Mouse (Mus musculus): ENCODE measurements at regions not wholly inside any gene's neighbourhood (a gene's known extent, or its start where the extent isn't known, plus 50 kb on each side); places are given as distances from the start of the nearest gene placed in this dataset.

DNA sequence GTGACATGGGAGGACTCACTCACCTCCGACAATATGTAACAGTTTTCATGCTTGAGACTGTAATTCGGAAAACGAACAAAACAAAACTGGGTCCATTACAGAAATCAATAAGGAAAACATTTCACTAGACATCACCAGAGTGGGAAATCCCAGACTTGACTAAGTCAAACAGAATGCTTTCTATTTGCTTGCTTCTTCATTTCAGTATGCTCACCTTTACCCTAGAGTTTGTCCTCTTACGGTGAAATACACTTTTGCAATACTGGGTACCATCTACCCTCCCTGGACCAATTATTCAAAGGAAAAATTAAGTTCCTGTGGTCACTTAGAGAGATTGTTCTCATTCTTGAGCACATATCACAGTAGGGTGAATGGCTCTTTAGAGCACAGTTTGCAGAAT, 613.4 kb upstream of the 4930412O13Rik start:
- no peaks in the 10 kb centered on the region for H3K4me1 ChIP-seq (replicated peaks)
- no peak overlapping the region for H3K27ac ChIP-seq
- no peaks in the 10 kb centered on the region for H3K27me3 ChIP-seq
- H3K9me3 ChIP-seq: no peaks in the 10 kb centered on the region
- H3K9ac ChIP-seq (replicated peaks): no peak overlapping the region
- H3K4me3 ChIP-seq (replicated peaks): no peak overlapping the region
- no peaks in the 10 kb centered on the region for H3K36me3 ChIP-seq
- 96% methylated on average over 4 of the region's 4 CpGs for WGBS
- no peak overlapping the region for H3K4me2 ChIP-seq
- ATAC-seq (ENCODE audit: insufficient number of reproducible peaks, insufficient read depth, low FRiP score, low TSS enrichment, low read depth): no peak

DNA sequence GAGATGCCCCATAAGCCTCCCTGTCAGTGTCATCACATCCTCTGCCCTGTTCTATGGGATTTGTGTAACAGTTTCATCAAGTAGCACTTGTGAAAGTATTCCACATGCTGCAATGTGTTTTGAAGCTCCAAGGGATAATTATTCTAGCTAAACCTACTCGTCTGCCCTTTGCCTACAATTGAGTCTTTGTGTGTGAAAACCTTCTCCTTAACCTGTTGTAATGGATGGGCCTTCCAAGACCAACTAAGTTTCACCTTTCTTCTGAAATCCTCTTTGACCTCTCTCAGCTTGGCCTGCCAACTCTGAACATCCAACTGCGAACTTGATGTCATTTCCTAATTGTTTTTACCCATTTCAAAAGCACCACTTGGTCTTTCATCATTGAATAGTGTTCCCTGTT, 597.6 kb upstream of the 4930412O13Rik start:
- H3K27me3 ChIP-seq: no peaks in the 10 kb centered on the region

DNA sequence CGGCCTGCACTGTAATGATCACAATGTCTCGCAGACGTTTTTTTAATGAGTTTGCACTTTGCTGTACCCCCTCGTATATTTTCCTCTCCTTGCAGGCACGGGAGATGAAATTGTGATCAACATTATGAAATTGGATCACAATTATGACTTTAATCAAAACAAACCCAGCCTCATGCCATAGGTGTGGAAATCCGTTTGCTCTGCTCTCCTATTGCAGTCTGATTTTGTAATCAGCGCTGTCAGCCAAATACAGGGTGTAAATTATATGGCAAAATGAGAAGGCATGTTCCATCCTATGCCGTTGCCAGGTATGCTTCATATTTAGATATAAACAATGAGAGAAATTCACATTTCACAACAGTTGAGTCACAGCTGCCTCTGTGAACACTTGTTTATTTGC, 595.3 kb upstream of the 4930412O13Rik start:
- no peaks in the 10 kb centered on the region for H3K4me1 ChIP-seq (replicated peaks)
- H3K9ac ChIP-seq (replicated peaks): no peak overlapping the region
- H3K9me3 ChIP-seq: no peaks in the 10 kb centered on the region
- WGBS: 59% methylated on average over 8 of the region's 8 CpGs
- H3K27ac ChIP-seq: no peak overlapping the region
- no peaks in the 10 kb centered on the region for H3K36me3 ChIP-seq
- H3K27me3 ChIP-seq: no peaks in the 10 kb centered on the region
- ATAC-seq (ENCODE audit: insufficient number of reproducible peaks, insufficient read depth, low FRiP score, low TSS enrichment, low read depth): no peak
- H3K4me2 ChIP-seq: no peak overlapping the region
- no peak overlapping the region for H3K4me3 ChIP-seq (replicated peaks)

More for the DNA sequence above, 597.6 kb upstream of the 4930412O13Rik start:
- H3K4me1 ChIP-seq (replicated peaks): no peaks in the 10 kb centered on the region
- WGBS: 80% methylated on average over 2 of the region's 2 CpGs
- no peak overlapping the region for H3K4me3 ChIP-seq (replicated peaks)
- no peak overlapping the region for H3K27ac ChIP-seq
- H3K4me2 ChIP-seq: no peak overlapping the region
- no peaks in the 10 kb centered on the region for H3K36me3 ChIP-seq
- no peak overlapping the region for H3K9ac ChIP-seq (replicated peaks)
- no peaks in the 10 kb centered on the region for H3K9me3 ChIP-seq
- ATAC-seq (ENCODE audit: insufficient number of reproducible peaks, insufficient read depth, low FRiP score, low TSS enrichment, low read depth): no peak

DNA sequence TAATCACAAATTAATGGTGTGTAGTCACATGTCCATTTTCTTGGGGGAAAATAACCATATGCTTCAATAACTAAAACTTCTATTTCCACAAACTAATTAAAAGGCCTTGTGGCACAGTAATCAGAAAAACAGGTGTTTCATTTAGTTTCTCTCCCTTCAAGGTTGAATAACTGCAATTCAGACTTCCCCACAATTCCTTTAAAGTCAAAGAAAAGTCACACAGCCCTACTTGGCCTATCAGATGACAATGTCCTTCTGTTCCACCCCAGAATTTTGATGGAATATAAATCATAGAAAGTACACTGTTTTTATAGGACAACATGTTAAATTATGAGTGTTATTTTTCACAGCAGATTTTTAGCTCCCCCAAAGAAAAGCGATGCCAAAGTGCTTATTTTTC, 594.0 kb upstream of the 4930412O13Rik start:
- no peaks in the 10 kb centered on the region for H3K4me1 ChIP-seq (replicated peaks)
- no peaks in the 10 kb centered on the region for H3K27me3 ChIP-seq
- no peaks in the 10 kb centered on the region for H3K36me3 ChIP-seq
- WGBS: 87% methylated on average over 1 of the region's 1 CpGs
- no peak overlapping the region for H3K4me2 ChIP-seq
- no peak overlapping the region for H3K27ac ChIP-seq
- ATAC-seq (ENCODE audit: insufficient number of reproducible peaks, insufficient read depth, low FRiP score, low TSS enrichment, low read depth): no peak
- no peak overlapping the region for H3K9ac ChIP-seq (replicated peaks)
- no peaks in the 10 kb centered on the region for H3K9me3 ChIP-seq
- H3K4me3 ChIP-seq (replicated peaks): no peak overlapping the region

DNA sequence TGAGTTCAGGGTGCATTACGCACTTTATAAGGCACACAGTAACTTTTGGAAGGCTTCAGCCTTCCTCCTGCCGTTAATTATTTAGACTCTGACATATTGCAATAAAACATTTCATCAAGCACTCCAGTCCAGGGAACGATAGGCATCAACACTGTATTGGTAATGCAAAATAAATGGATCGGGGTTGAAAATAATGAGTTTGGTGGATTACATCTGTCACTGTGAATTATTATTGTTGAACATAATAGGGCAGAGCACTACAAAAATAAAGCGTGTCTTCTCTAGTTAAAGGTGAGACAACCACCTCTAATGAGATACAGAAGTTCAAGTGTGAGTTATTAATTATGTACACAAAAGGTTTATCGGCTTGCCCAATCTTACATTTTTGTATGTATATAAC, 593.4 kb upstream of the 4930412O13Rik start:
- Histone ChIP-seq H3K4me3 (replicated peaks) (no peak overlapping the region), H3K4me1 (replicated peaks) (no peaks in the 10 kb centered on the region), H3K27ac (no peak overlapping the region), H3K9me3 (no peaks in the 10 kb centered on the region), H3K9ac (replicated peaks) (no peak overlapping the region), H3K4me2 (no peak overlapping the region), H3K27me3 (no peaks in the 10 kb centered on the region), H3K36me3 (no peaks in the 10 kb centered on the region)
- no peak for ATAC-seq (ENCODE audit: insufficient number of reproducible peaks, insufficient read depth, low FRiP score, low TSS enrichment, low read depth)
- 59% methylated on average over 6 of the region's 6 CpGs for WGBS

DNA sequence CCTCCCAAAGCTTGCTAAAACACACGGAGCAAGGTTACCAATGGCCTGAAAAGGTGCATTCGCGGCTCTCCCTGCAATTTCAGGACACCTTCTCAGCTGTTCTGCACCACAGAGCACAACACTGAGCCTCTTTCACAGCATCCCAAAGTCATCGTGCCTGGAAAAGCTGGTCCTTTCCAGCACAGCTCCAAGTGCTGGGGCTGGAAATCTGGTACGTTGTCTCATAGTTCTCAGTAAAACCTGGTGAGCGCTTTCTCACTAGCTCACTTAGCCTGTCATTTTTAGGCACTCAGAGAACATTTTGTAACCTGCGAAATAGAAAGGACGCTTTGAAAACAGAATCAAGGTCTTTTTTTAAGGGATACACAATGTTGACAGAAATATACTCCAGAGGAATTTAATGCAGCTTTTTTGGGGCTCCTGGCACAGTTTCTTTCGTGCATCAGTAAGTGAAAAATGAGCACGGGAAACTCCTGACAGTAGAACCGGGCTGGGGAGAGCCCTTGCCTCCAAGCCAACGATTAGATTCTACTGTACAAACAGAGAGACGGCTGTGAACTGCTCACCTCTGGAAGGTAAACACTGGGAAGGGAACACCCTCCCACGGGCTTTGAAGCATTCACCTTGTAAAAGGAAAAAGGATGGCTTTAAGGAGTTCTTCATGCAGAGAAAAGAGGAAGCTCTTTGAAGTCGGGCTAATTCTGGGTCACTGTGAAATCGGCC, 549.3 kb upstream of the 4930412O13Rik start:
- no peak for ATAC-seq (ENCODE audit: insufficient number of reproducible peaks, insufficient read depth, low FRiP score, low TSS enrichment, low read depth)

DNA sequence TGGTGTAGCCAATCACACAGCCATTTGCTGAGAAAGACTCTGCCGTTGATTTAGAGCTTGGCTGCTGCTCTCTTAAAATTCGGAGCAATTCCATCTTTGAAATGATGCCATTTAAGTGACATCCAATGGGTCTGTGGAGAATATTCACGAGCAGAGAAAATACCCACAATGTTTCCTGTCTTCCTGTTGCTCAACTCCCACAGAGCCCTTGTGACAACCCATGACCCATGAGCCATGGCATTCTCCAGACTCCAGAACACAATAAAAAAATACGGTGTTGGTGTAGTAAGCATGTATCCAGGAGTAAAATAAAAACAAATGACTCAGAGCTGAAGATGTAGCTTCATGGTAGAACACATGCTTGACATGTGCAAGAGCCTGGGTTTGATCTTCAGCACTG, 532.1 kb upstream of the 4930412O13Rik start:
- Histone ChIP-seq H3K4me3 (replicated peaks) (no peak overlapping the region), H3K27me3 (no peaks in the 10 kb centered on the region), H3K9me3 (no peaks in the 10 kb centered on the region), H3K36me3 (no peaks in the 10 kb centered on the region), H3K27ac (no peak overlapping the region), H3K9ac (replicated peaks) (no peak overlapping the region), H3K4me1 (replicated peaks) (peaks cover 12% of the 10 kb centered on the region), H3K4me2 (no peak overlapping the region)
- no peak for ATAC-seq (ENCODE audit: insufficient number of reproducible peaks, insufficient read depth, low FRiP score, low TSS enrichment, low read depth)
- 65% methylated on average over 4 of the region's 4 CpGs for WGBS

More for the DNA sequence above, 549.3 kb upstream of the 4930412O13Rik start:
- H3K4me1 ChIP-seq (replicated peaks): no peaks in the 10 kb centered on the region
- H3K4me3 ChIP-seq (replicated peaks): no peak overlapping the region
- H3K27ac ChIP-seq: no peak overlapping the region
- H3K36me3 ChIP-seq: no peaks in the 10 kb centered on the region
- H3K27me3 ChIP-seq: no peaks in the 10 kb centered on the region
- no peak overlapping the region for H3K4me2 ChIP-seq
- H3K9ac ChIP-seq (replicated peaks): no peak overlapping the region
- no peaks in the 10 kb centered on the region for H3K9me3 ChIP-seq
- 58% methylated on average over 16 of the region's 16 CpGs for WGBS

DNA sequence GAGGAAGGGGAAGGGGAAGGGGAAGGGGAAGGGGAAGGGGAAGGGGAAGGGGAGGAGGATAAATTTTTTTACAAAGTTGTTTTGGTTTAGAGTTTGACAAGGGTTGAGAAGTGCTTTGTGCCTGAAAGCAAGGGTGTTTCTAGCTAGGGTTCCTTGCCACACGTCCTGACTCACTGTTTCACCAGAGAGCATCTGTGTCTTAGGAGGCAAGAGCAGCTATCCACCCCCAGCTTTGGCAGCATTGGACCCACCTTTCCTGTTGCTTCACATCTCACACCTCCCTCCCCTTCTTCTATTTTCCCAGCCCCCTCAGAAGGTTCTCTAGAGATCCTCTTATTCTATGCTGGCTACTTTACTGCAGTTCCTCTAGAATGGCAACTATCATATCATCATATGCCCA, 531.1 kb upstream of the 4930412O13Rik start:
- H3K27me3 ChIP-seq: no peaks in the 10 kb centered on the region
- no peak overlapping the region for H3K4me3 ChIP-seq (replicated peaks)
- ATAC-seq (ENCODE audit: insufficient number of reproducible peaks, insufficient read depth, low FRiP score, low TSS enrichment, low read depth): no peak
- H3K9me3 ChIP-seq: no peaks in the 10 kb centered on the region
- no peaks in the 10 kb centered on the region for H3K36me3 ChIP-seq
- no peak overlapping the region for H3K9ac ChIP-seq (replicated peaks)
- peaks cover 12% of the 10 kb centered on the region for H3K4me1 ChIP-seq (replicated peaks)
- no peak overlapping the region for H3K27ac ChIP-seq
- WGBS: 25% methylated on average over 1 of the region's 1 CpGs
- H3K4me2 ChIP-seq: no peak overlapping the region

DNA sequence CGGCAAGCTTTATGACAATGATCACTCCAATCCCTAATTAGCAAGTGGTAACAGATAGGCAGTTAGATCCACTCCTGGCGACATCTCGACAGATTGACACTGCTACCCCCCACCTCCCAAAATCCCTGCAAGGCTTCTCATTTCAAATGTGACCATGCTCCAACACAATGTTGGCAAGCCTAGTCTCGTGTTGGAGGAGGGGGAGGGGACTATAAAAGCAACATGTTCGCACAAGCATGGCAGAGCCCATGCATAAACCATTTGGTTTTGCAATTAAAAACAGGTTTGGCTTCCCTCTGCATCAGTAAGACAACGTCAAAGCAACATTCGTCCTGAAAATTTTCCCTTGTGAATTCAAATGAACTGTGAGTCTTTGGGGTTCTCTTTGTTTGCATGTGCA, 528.9 kb upstream of the 4930412O13Rik start:
- Histone ChIP-seq H3K9ac (replicated peaks) (no peak overlapping the region), H3K4me1 (replicated peaks) (peaks cover 12% of the 10 kb centered on the region), H3K27ac (no peak overlapping the region), H3K27me3 (no peaks in the 10 kb centered on the region), H3K4me2 (peak overlapping the region; percentile 16), H3K36me3 (no peaks in the 10 kb centered on the region), H3K9me3 (no peaks in the 10 kb centered on the region), H3K4me3 (replicated peaks) (no peak overlapping the region)
- ATAC-seq (ENCODE audit: insufficient number of reproducible peaks, insufficient read depth, low FRiP score, low TSS enrichment, low read depth): no peak
- WGBS: 11% methylated on average over 7 of the region's 7 CpGs

DNA sequence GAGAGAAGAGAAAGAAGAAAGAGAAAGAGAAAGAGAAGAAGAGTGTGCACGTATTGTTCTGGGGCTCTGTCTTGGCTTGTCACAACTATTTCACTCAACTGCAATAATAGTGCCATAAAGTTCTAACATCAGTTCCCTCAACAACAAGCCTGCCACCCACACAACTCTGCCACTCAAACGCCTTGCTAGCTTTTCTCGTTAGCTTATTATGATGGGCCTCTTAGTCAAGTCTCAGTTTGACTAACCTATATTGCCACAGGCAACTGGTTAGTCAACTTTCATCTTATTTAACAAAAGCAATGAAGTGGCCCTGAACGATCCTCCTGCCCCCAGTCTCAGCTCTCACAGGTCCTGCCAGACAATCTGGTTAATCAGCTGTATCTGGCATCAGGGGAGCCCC, 521.0 kb upstream of the 4930412O13Rik start:
- H3K4me2 ChIP-seq: no peak overlapping the region
- 0 out of 2 replicates have a peak, but pooled peaks cover 5% of the 10 kb centered on the region for H3K4me1 ChIP-seq (replicated peaks)
- no peak for ATAC-seq (ENCODE audit: insufficient number of reproducible peaks, insufficient read depth, low FRiP score, low TSS enrichment, low read depth)
- H3K27ac ChIP-seq: no peak overlapping the region
- no peaks in the 10 kb centered on the region for H3K27me3 ChIP-seq
- no peak overlapping the region for H3K9ac ChIP-seq (replicated peaks)
- WGBS: 36% methylated on average over 4 of the region's 4 CpGs
- no peaks in the 10 kb centered on the region for H3K9me3 ChIP-seq
- H3K36me3 ChIP-seq: no peaks in the 10 kb centered on the region
- H3K4me3 ChIP-seq (replicated peaks): no peak overlapping the region

DNA sequence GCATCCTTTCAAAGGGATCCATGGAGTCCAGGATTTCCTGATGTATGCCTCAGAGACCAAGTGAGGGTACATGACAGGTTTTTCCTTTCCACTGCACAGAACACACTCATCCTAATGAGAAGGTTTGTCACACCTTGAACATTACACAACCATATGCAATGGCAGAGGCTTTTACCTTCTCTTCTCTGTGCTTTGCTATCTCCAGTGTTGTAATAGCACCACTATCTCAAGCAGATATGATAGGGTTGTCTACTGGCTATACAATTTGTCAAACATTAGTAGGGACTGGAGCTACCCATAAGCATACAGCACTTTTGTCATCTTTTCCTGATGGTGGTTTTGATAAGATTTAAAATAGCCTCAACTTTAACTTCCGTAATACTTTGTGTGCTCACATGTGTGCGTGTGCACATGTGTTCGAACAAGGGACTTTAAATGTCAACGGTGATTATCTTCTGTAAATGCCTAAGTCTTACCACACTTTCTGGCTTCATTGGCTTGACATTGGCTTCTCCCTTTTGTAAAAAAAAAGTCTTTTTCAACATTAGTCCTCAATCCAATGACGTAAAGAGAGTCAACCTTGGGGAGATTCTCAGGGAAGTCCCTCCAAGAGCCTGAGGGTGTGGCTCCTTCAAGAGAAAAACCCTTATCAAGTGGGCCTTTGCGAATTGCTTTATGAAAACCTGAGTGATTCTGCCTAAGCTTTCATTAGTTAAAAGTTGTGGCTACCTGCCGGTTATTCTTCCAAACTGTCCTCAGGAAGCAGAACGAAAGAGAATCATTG, 513.1 kb upstream of the 4930412O13Rik start:
- no peaks in the 10 kb centered on the region for H3K27me3 ChIP-seq
- H3K9ac ChIP-seq (replicated peaks): no peak overlapping the region
- no peak for ATAC-seq (ENCODE audit: insufficient number of reproducible peaks, insufficient read depth, low FRiP score, low TSS enrichment, low read depth)
- no peaks in the 10 kb centered on the region for H3K4me1 ChIP-seq (replicated peaks)
- H3K4me3 ChIP-seq (replicated peaks): no peak overlapping the region
- WGBS: 88% methylated on average over 8 of the region's 8 CpGs
- H3K9me3 ChIP-seq: no peaks in the 10 kb centered on the region
- H3K36me3 ChIP-seq: no peaks in the 10 kb centered on the region
- no peak overlapping the region for H3K4me2 ChIP-seq
- no peak overlapping the region for H3K27ac ChIP-seq

Measured in limb, embryonic 12.5 days (tissue).